Mouse (Mus musculus) ES-Bruce4 (cell line): ENCODE measurements around the gene Gm49391.
"Not testable (repeated sequence)": the region's sequence is repeated elsewhere in the genome, so short reads cannot be mapped to it uniquely, and the experiment has no call there.

Source experiments
- CTCF ChIP-seq: IDR thresholded peaks from one replicate; pipeline ENCODE4 v1.8.1; 2011; ENCODE audit warnings: low read depth, low read length
- POLR2A ChIP-seq: IDR thresholded peaks from one replicate; pipeline ENCODE4 v1.8.1; 2011; ENCODE audit warnings: low read length; ENCODE audit not compliant: insufficient read depth

DNA sequence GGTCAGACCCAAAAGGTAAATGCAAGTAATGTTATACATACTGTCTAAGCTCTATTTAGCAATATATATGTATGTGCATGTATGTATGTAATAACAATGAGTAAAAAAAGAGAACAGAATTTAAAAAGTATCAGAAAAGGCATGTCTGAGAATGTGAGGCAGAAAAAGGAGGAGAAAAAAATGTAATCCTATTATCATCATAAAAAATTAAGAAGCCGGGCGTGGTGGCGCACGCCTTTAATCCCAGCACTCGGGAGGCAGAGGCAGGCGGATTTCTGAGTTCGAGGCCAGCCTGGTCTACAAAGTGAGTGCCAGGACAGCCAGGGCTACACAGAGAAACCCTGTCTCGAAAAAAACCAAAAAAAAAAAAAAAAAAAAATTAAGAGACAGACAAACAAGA is 39.6 kb downstream of the Gm49391 start, which contains the start of gene Gm49392:
- not testable (repeated sequence) for TF ChIP-seq CTCF, POLR2A
